Mouse (Mus musculus): Measurements from ENCODE around the gene Fstl3. TPM values are rescaled to one million over a fixed set of nuclear protein-coding genes. Genes with fewer than 3 reads are reported as not detected.

Gene Fstl3
- polyA plus RNA-seq (2014; fragmentation: Nextera tagmentation; extraction: Ambion mirVana) = 19.9 and 21.1 TPM in 2 replicates

DNA sequence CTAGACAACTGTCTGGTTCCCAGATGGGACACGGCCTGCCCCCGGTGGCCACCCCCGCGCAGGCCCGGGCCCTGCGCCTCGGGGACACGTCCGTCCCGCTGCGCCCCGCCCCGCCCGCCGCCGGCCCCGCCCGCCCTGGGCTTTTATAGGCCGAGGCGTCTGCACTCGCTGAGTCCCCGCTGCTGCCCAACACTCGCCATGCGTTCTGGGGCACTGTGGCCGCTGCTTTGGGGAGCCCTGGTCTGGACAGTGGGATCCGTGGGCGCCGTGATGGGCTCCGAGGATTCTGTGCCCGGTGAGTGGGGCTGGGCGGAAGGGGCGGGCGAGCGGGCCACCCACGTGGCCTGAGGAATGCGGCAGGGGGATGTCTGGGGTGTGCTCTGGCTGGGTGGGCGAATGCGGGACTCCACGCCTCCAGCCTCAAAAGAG, at the start of gene Fstl3:
Gene Fstl3 (plus strand): TSS at position 170 of the 429 bp plus-strand sequence.
- 0 out of 2 replicates have a peak, but pooled peaks cover 5% of the 10 kb centered on the region for H3K9me3 ChIP-seq (ENCODE audit: control insufficient read depth, low read length)
- ATAC-seq (ENCODE audit: insufficient number of reproducible peaks, insufficient read depth, low FRiP score, low read depth) = no peak
- no peaks in the 10 kb centered on the region for H3K36me3 ChIP-seq (ENCODE audit: control insufficient read depth, insufficient read depth, low read length)
- WGBS = 2% methylated on average over 39 of the region's 39 CpGs
- H3K27ac ChIP-seq (replicated peaks in 1 of 2; ENCODE audit: control insufficient read depth in 1 of 2, insufficient read depth in 1 of 2, low read depth in 2 of 2, low read length in 2 of 2) = peak within 1 kb of the TSS; percentile 74 to 84
- H3K27me3 ChIP-seq (ENCODE audit: control insufficient read depth, insufficient read depth, low read length) = peaks cover 8% of the 10 kb centered on the region
- H3K9ac ChIP-seq (ENCODE audit: low read length) = peak within 1 kb of the TSS; percentile 73
- peak within 1 kb of the TSS; percentile 78 for H3K4me2 ChIP-seq (ENCODE audit: low read length)
- peak within 1 kb of the TSS; percentile 51 to 55 for H3K4me3 ChIP-seq (ENCODE audit: control insufficient read depth in 1 of 2, insufficient read depth in 1 of 2, low read depth in 1 of 2, low read length in 2 of 2)
- peaks cover 21 to 33% of the 10 kb centered on the region in 2 experiments for H3K4me1 ChIP-seq (ENCODE audit: control insufficient read depth in 2 of 2, insufficient read depth in 2 of 2, low read length in 2 of 2)

DNA sequence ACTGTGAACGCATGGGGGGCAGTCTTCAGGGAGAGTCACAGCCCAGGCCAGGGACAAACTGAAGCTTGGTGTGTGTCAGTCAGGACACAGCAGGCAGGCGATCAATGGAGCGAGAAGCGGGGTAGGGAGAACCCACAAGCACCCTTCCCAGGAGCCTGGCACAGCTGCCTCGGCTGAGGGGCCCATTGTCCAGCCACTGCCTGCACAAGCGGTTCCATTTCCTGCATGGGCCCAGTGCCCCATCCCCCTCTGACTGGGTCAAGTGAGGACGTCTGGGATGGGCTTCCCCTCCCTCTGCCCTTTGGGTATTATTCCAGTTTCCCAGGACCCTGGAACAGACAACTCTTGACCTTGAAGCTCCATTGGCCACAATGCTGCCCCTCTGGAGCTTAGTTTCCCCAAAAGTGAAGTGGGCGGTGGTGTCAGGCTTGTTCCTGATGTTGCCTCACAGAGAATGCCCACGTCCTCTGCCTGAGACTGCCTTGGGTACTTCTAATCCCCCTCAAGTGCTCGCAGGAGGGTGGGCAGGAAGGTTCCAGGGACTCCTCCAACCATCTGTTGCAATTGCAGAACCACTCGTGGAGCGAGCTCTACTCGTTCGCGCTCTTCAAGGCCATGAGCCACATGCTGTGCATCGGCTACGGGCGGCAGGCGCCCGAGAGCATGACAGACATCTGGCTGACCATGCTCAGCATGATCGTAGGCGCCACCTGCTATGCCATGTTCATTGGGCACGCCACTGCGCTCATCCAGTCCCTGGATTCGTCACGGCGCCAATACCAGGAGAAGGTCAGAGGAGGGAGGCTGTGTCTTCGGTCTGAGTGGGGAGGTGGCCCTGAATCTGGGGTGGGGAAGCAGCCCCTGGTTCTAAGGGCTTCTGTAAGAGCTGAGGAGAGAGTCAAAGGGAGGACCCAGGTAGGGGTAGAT, 48.5 kb upstream of the Fstl3 start:
- 67% methylated on average over 28 of the region's 28 CpGs for WGBS
- Histone ChIP-seq H3K4me1 (ENCODE audit: control insufficient read depth in 2 of 2, insufficient read depth in 2 of 2, low read length in 2 of 2) (peaks cover 6 to 10% of the 10 kb centered on the region in 2 experiments; a peak in 3 of 4 replicates), H3K4me3 (ENCODE audit: control insufficient read depth in 1 of 2, insufficient read depth in 1 of 2, low read depth in 1 of 2, low read length in 2 of 2) (no peak overlapping the region), H3K9ac (ENCODE audit: low read length) (no peak overlapping the region), H3K36me3 (ENCODE audit: control insufficient read depth, insufficient read depth, low read length) (no peaks in the 10 kb centered on the region), H3K27me3 (ENCODE audit: control insufficient read depth, insufficient read depth, low read length) (no peaks in the 10 kb centered on the region), H3K9me3 (ENCODE audit: control insufficient read depth, low read length) (peaks cover 4% of the 10 kb centered on the region; the same call in 1 of the 2 replicates), H3K27ac (replicated peaks in 1 of 2; ENCODE audit: control insufficient read depth in 1 of 2, insufficient read depth in 1 of 2, low read depth in 2 of 2, low read length in 2 of 2) (no peak overlapping the region), H3K4me2 (ENCODE audit: low read length) (no peak overlapping the region)
- ATAC-seq (ENCODE audit: insufficient number of reproducible peaks, insufficient read depth, low FRiP score, low read depth) = no peak

DNA sequence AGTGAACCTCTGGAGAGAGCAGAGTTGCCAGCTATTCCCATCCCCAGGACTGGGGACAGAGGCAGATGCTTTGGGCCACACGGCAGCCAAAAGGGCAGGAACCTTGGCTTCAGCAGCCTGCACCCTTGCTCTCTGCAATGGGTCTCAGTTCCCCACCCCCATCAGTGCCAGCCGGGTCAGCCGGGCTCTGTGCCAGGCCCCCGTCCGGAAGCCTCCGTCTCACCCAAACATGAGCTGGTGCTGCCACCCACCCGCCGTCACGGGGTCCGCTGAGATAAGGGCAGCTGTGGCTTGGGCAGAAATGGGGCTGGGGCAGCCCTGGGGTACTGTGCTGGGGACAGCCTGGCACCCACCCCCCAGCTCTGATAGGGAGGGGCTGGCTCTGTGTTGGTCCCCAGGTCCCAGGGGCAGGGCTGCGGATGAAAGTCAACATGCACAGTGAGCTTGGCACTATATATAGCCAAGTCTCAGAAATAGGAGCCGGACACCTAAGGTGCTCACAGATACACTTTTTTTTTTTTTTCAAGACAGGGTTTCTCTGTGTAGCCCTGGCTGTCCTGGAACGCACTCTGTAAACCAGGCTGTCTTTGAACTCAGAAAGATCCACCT, 47.6 kb upstream of the Fstl3 start:
- Histone ChIP-seq H3K27me3 (ENCODE audit: control insufficient read depth, insufficient read depth, low read length) (no peaks in the 10 kb centered on the region), H3K4me1 (ENCODE audit: control insufficient read depth in 2 of 2, insufficient read depth in 2 of 2, low read length in 2 of 2) (peaks cover 2 to 4% of the 10 kb centered on the region in 2 experiments; a peak in 3 of 4 replicates), H3K27ac (replicated peaks in 1 of 2; ENCODE audit: control insufficient read depth in 1 of 2, insufficient read depth in 1 of 2, low read depth in 2 of 2, low read length in 2 of 2) (no peak overlapping the region), H3K4me2 (ENCODE audit: low read length) (no peak overlapping the region), H3K4me3 (ENCODE audit: control insufficient read depth in 1 of 2, insufficient read depth in 1 of 2, low read depth in 1 of 2, low read length in 2 of 2) (no peak overlapping the region), H3K9ac (ENCODE audit: low read length) (0 out of 2 replicates have a peak overlapping the region, but pooled peaks have one; percentile 11), H3K9me3 (ENCODE audit: control insufficient read depth, low read length) (peaks cover 4% of the 10 kb centered on the region; the same call in 1 of the 2 replicates), H3K36me3 (ENCODE audit: control insufficient read depth, insufficient read depth, low read length) (peaks cover 7% of the 10 kb centered on the region)
- WGBS = 63% methylated on average over 13 of the region's 13 CpGs
- ATAC-seq (ENCODE audit: insufficient number of reproducible peaks, insufficient read depth, low FRiP score, low read depth) = no peak

DNA sequence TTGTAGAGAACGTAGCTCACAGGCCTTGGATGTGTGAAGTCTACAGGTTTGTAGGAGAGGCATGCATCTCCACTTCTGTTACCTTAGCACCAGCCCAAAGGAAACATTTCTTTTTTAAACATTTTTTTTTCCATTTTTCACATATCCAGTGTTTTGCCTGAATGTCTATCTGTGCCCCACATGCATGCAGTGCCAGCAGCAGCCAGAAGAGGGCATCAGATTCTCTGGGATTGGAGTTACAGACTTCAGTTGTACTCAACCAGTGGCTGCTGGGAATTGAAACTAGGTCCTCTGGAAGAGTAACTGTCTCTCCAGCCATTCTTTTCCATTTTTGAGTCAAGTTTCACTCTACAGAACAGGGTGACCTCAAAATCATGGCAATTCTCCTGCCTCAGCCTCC, 44.6 kb upstream of the Fstl3 start:
- ATAC-seq (ENCODE audit: insufficient number of reproducible peaks, insufficient read depth, low FRiP score, low read depth) = no peak
- Histone ChIP-seq H3K4me2 (ENCODE audit: low read length) (no peak overlapping the region), H3K27ac (replicated peaks in 1 of 2; ENCODE audit: control insufficient read depth in 1 of 2, insufficient read depth in 1 of 2, low read depth in 2 of 2, low read length in 2 of 2) (no peak overlapping the region), H3K36me3 (ENCODE audit: control insufficient read depth, insufficient read depth, low read length) (peaks cover 33% of the 10 kb centered on the region), H3K9ac (ENCODE audit: low read length) (no peak overlapping the region), H3K4me1 (ENCODE audit: control insufficient read depth in 2 of 2, insufficient read depth in 2 of 2, low read length in 2 of 2) (peaks cover 2 to 4% of the 10 kb centered on the region in 2 experiments; a peak in 3 of 4 replicates), H3K9me3 (ENCODE audit: control insufficient read depth, low read length) (peaks cover 22% of the 10 kb centered on the region), H3K27me3 (ENCODE audit: control insufficient read depth, insufficient read depth, low read length) (peaks cover 8% of the 10 kb centered on the region; the same call in 1 of the 2 replicates), H3K4me3 (ENCODE audit: control insufficient read depth in 1 of 2, insufficient read depth in 1 of 2, low read depth in 1 of 2, low read length in 2 of 2) (no peak overlapping the region)
- 95% methylated on average over 1 of the region's 1 CpGs for WGBS

DNA sequence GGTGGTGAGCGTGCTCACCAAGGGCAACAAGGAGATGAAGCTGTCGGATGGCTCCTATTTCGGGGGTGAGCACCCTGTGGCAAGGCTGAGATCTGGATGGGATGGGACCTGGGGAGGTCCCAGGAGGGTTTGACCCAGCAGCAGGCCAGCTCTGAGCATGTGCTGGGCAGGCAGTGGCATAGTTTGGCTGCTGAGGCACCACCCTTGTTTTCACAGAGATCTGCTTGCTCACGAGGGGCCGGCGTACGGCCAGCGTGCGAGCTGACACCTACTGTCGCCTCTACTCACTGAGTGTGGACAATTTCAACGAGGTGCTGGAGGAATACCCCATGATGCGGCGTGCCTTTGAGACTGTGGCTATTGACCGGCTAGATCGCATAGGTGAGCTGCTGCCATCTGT, 43.2 kb upstream of the Fstl3 start:
- H3K27ac ChIP-seq (replicated peaks in 1 of 2; ENCODE audit: control insufficient read depth in 1 of 2, insufficient read depth in 1 of 2, low read depth in 2 of 2, low read length in 2 of 2) = no peak overlapping the region
- H3K9ac ChIP-seq (ENCODE audit: low read length) = no peak overlapping the region
- peaks cover 2 to 4% of the 10 kb centered on the region in 2 experiments; a peak in 3 of 4 replicates for H3K4me1 ChIP-seq (ENCODE audit: control insufficient read depth in 2 of 2, insufficient read depth in 2 of 2, low read length in 2 of 2)
- peaks cover 8% of the 10 kb centered on the region; the same call in 1 of the 2 replicates for H3K27me3 ChIP-seq (ENCODE audit: control insufficient read depth, insufficient read depth, low read length)
- WGBS = 78% methylated on average over 15 of the region's 15 CpGs
- ATAC-seq (ENCODE audit: insufficient number of reproducible peaks, insufficient read depth, low FRiP score, low read depth) = no peak
- peaks cover 46% of the 10 kb centered on the region for H3K36me3 ChIP-seq (ENCODE audit: control insufficient read depth, insufficient read depth, low read length)
- no peak overlapping the region for H3K4me2 ChIP-seq (ENCODE audit: low read length)
- peaks cover 35% of the 10 kb centered on the region for H3K9me3 ChIP-seq (ENCODE audit: control insufficient read depth, low read length)
- no peak overlapping the region for H3K4me3 ChIP-seq (ENCODE audit: control insufficient read depth in 1 of 2, insufficient read depth in 1 of 2, low read depth in 1 of 2, low read length in 2 of 2)

DNA sequence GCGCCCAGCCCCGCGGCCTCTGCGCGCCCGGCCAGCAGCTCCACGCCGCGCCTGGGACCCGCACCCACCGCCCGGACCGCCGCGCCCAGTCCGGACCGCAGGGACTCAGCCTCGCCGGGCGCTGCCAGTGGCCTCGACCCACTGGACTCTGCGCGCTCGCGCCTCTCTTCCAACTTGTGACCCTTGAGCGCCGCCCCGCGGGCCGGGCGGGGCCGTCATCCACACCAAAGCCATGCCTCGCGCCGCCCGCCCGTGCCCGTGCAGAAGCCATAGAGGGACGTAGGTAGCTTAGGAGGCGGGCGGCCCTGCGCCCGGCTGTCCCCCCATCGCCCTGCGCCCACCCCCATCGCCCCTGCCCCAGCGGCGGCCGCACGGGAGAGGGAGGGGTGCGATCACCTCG, 41.7 kb upstream of the Fstl3 start:
- ATAC-seq (ENCODE audit: insufficient number of reproducible peaks, insufficient read depth, low FRiP score, low read depth) = no peak
- 25% methylated on average over 42 of the region's 52 CpGs for WGBS
- peaks cover 8% of the 10 kb centered on the region; the same call in 1 of the 2 replicates for H3K27me3 ChIP-seq (ENCODE audit: control insufficient read depth, insufficient read depth, low read length)
- no peak overlapping the region for H3K9ac ChIP-seq (ENCODE audit: low read length)
- H3K9me3 ChIP-seq (ENCODE audit: control insufficient read depth, low read length) = peaks cover 50% of the 10 kb centered on the region
- peaks cover 61% of the 10 kb centered on the region for H3K36me3 ChIP-seq (ENCODE audit: control insufficient read depth, insufficient read depth, low read length)
- H3K27ac ChIP-seq (replicated peaks in 1 of 2; ENCODE audit: control insufficient read depth in 1 of 2, insufficient read depth in 1 of 2, low read depth in 2 of 2, low read length in 2 of 2) = no peak overlapping the region
- H3K4me3 ChIP-seq (ENCODE audit: control insufficient read depth in 1 of 2, insufficient read depth in 1 of 2, low read depth in 1 of 2, low read length in 2 of 2) = no peak overlapping the region
- H3K4me1 ChIP-seq (ENCODE audit: control insufficient read depth in 2 of 2, insufficient read depth in 2 of 2, low read length in 2 of 2) = no peaks in the 10 kb centered on the region
- H3K4me2 ChIP-seq (ENCODE audit: low read length) = peak overlapping the region; percentile 25; the same call in 1 of the 2 replicates

DNA sequence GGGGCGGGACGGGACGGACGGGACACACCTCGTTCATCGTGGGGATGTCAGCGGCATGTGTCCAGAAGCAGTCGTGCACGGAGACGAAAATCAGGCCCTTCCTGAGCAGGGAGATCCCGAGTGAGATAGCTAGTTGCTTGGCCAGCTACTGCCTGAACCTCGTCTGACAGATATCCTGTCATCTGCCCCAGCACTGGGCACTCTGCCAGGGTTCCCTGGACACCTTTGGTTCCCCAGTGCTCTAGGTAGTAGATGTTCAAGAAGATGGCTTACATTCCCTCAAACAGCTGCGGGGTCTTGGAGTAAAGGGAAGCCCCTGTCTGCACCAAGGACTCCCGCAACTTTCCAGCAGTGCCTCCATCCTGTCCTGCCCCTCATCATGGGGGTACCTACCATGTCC, 40.4 kb upstream of the Fstl3 start:
- Histone ChIP-seq H3K4me3 (ENCODE audit: control insufficient read depth in 1 of 2, insufficient read depth in 1 of 2, low read depth in 1 of 2, low read length in 2 of 2) (no peak overlapping the region), H3K27me3 (ENCODE audit: control insufficient read depth, insufficient read depth, low read length) (peaks cover 8% of the 10 kb centered on the region; the same call in 1 of the 2 replicates), H3K9ac (ENCODE audit: low read length) (no peak overlapping the region), H3K27ac (replicated peaks in 1 of 2; ENCODE audit: control insufficient read depth in 1 of 2, insufficient read depth in 1 of 2, low read depth in 2 of 2, low read length in 2 of 2) (no peak overlapping the region), H3K36me3 (ENCODE audit: control insufficient read depth, insufficient read depth, low read length) (peaks cover 75% of the 10 kb centered on the region), H3K9me3 (ENCODE audit: control insufficient read depth, low read length) (peaks cover 57% of the 10 kb centered on the region), H3K4me2 (ENCODE audit: low read length) (no peak overlapping the region), H3K4me1 (ENCODE audit: control insufficient read depth in 2 of 2, insufficient read depth in 2 of 2, low read length in 2 of 2) (no peaks in the 10 kb centered on the region)
- WGBS = 81% methylated on average over 14 of the region's 14 CpGs
- no peak for ATAC-seq (ENCODE audit: insufficient number of reproducible peaks, insufficient read depth, low FRiP score, low read depth)

Measured in heart, embryonic 14.5 days (tissue).